Mouse (Mus musculus) thymus, adult 2 months (tissue): Measurements from ENCODE around the gene Draxin. TPM values are rescaled to one million over a fixed set of nuclear protein-coding genes. Genes with fewer than 3 reads are reported as not detected.
"Not testable (repeated sequence)": the region's sequence is repeated elsewhere in the genome, so short reads cannot be mapped to it uniquely, and the experiment has no call there.

Experiments used
- DNase-seq: peaks from one replicate; pipeline ENCODE4 v3.0.0; 2021
- H3K27ac ChIP-seq: fragments of 200-500 bp; 2 replicates; pipeline ENCODE4 v1.5.1; 2012; ENCODE audit warnings: low read length, control low read depth; ENCODE audit not compliant: control insufficient read depth, insufficient read depth
- H3K27me3 ChIP-seq: fragments of 200-500 bp; 2 replicates; pipeline ENCODE4 v1.6.1; 2012; ENCODE audit warnings: mild to moderate bottlenecking, low read length, moderate library complexity, mixed read lengths; ENCODE audit not compliant: control insufficient read depth, insufficient read depth
- H3K36me3 ChIP-seq: fragments of 200-500 bp; 2 replicates; pipeline ENCODE4 v1.6.1; 2012; ENCODE audit warnings: mild to moderate bottlenecking, low read length, moderate library complexity; ENCODE audit not compliant: control insufficient read depth, insufficient read depth
- H3K4me1 ChIP-seq: fragments of 200-500 bp; replicated peaks from 2 replicates; pipeline ENCODE4 v1.6.1; 2012; ENCODE audit warnings: low read length; ENCODE audit not compliant: control insufficient read depth, insufficient read depth
- H3K4me3 ChIP-seq: fragments of 200-500 bp; 2 replicates; pipeline ENCODE4 v1.5.1; 2012; ENCODE audit warnings: mild to moderate bottlenecking, low read length, control low read depth, moderate library complexity; ENCODE audit not compliant: control insufficient read depth, insufficient read depth
- CTCF ChIP-seq: fragments of 200-500 bp; IDR thresholded peaks from 2 replicates; pipeline ENCODE4 v1.5.1; 2012; ENCODE audit warnings: mild to moderate bottlenecking, control low read depth, low read length, moderate library complexity, borderline replicate concordance; ENCODE audit not compliant: control insufficient read depth, poor library complexity, insufficient read depth; ENCODE audit errors: extremely low read depth
- POLR2A ChIP-seq: fragments of 200-500 bp; IDR thresholded peaks from 2 replicates; pipeline ENCODE4 v1.6.1; 2012; ENCODE audit warnings: mild to moderate bottlenecking, low read length, control low read depth, moderate library complexity; ENCODE audit not compliant: control insufficient read depth, poor library complexity, insufficient read depth; ENCODE audit errors: extremely low read depth
- WGBS: fragments of 180-500 bp; shearing (Covaris S2); methylation state at CpG from one replicate; pipeline ENCODE4 v1.1.7; 2018; 5-methylcytosine and 5-hydroxymethylcytosine counted together
- polyA plus RNA-seq: library from polyadenylated mRNA; depleted of rRNA; stranded (reverse); fragments of >200 nt; gene quantifications from 2 replicates; pipeline ENCODE4 v1.2.3, GENCODE M21; 2012

Draxin gene
- polyA plus RNA-seq, 1 experiment = 0.26 TPM

DNA sequence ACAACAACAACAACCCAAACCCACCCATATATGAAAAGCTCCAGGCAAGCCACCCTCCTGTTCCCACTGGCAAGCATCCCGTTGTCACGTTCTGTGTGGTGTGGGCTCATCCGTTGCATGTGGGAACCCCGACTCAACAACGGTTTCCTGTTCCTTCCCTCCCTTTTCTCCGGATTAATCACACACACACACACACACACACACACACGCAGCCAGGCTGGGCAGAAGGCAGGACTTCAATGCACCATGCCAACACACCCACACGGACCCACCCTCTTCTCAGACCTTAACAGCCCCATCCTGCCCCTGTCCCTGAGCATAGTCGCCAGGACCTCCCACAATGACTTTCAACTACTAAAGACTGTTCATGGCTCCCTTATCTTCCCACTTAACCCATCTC lies 9.9 kb downstream of the Draxin start:
- Histone ChIP-seq H3K4me1 (peaks cover 4% of the 10 kb centered on the region), H3K27ac (no peak overlapping the region), H3K36me3 (no peaks in the 10 kb centered on the region), H3K27me3 (no peaks in the 10 kb centered on the region; the same call in 1 of the 2 replicates), H3K4me3 (no peak overlapping the region)
- DNase-seq = no peak
- TF ChIP-seq CTCF (no peak), POLR2A (no peak)
- WGBS = 47% methylated on average over 9 of the region's 9 CpGs

DNA sequence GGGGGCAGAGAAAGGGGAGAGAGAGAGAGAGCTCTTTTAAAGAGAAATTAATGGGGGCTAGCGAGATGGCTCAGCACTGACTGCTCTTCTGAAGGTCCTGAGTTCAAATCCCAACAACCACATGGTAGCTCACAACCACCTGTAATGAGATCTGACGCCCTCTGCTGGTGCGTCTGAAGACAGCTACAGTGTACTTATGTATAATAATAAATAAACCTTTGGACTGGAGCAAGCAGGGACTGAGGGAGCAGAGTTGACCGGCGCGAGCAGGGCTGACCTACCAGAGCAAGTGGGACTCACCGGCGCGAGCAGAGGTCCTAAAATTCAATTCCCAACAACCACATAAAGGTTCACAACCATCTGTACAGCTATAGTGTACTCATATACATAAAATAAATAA lies 10.9 kb downstream of the Draxin start:
- H3K4me1 ChIP-seq, DNase-seq, H3K27me3 ChIP-seq, H3K36me3 ChIP-seq, H3K27ac ChIP-seq, H3K4me3 ChIP-seq: not testable (repeated sequence)
- WGBS = 93% methylated on average over 9 of the region's 9 CpGs

DNA sequence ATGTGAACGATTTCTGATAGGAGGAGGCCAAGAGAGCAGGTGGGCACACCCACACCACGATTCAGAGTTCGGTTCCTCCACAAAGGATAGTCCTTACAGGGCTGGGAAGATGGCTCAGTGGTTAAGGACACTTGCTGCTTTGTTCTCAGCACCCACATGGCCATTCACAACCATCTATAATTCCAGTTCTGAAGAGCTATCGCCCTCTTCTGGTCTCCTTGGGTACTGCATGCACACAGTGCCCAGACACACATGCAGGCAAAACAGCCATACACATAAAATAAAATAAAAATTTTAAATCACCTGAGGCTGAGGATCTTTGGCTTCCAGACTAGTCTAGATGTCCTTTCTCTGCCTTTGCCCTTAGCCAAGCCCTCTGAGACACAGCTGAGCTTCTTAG lies 13.1 kb downstream of the Draxin start:
- WGBS = 79% methylated on average over 4 of the region's 4 CpGs
- TF ChIP-seq CTCF = no peak
- no peak for TF ChIP-seq POLR2A
- Histone ChIP-seq H3K27me3 (no peaks in the 10 kb centered on the region; the same call in 1 of the 2 replicates), H3K4me1 (peaks cover 10% of the 10 kb centered on the region), H3K27ac (no peak overlapping the region), H3K36me3 (no peaks in the 10 kb centered on the region), H3K4me3 (no peak overlapping the region)
- DNase-seq = no peak

DNA sequence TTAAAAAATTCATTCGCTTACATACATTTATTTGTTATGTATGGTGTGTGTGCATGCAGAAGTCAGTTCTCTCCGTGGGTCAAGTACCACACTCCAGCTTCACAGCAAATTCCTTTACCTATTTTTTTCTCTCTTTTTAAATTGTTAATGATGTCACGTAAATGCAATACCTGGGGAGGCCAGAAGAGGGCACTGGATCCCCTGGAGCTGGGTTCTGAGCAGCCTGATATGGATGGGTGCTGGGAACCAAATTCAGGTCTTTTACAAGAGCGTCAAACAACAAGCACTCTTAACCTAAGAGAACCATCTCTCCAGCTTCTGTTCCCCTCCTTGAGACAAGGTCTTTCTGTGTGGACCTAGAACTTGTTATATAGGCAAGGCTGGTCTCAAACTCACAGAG lies 13.8 kb downstream of the Draxin start:
- Histone ChIP-seq H3K4me1 (peaks cover 10% of the 10 kb centered on the region), H3K36me3 (no peaks in the 10 kb centered on the region), H3K27ac (no peak overlapping the region), H3K27me3 (no peaks in the 10 kb centered on the region), H3K4me3 (no peak overlapping the region)
- WGBS = 86% methylated on average over 4 of the region's 4 CpGs
- no peak for DNase-seq
- TF ChIP-seq POLR2A (no peak), CTCF (no peak)

DNA sequence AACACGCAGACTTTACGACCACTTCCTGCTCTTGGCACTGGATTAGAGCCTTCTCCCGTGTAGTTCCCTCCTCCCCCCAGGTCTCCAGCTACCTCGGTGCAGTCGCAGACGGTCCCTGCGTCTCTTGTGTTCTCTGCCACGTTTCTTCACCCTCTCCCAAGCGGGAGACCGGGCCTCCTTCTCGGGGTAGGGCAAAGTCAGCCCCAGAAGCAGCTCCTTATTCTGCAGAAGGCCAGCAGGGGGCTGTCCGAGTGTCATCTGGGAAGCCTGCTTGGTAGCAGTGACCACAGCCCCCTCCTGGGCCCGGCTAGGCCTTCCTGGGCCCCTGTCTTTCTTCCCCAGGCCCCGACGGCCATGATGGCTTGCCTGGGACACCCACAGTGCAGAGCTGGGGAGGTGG lies 15.0 kb downstream of the Draxin start:
- no peak for TF ChIP-seq POLR2A
- peak; percentile 49; the same call in 1 of the 2 replicates for TF ChIP-seq CTCF
- Histone ChIP-seq H3K27ac (no peak overlapping the region), H3K36me3 (no peaks in the 10 kb centered on the region), H3K27me3 (no peaks in the 10 kb centered on the region), H3K4me3 (no peak overlapping the region), H3K4me1 (peaks cover 10% of the 10 kb centered on the region)
- DNase-seq = peak; percentile 48
- 5% methylated on average over 15 of the region's 15 CpGs for WGBS

DNA sequence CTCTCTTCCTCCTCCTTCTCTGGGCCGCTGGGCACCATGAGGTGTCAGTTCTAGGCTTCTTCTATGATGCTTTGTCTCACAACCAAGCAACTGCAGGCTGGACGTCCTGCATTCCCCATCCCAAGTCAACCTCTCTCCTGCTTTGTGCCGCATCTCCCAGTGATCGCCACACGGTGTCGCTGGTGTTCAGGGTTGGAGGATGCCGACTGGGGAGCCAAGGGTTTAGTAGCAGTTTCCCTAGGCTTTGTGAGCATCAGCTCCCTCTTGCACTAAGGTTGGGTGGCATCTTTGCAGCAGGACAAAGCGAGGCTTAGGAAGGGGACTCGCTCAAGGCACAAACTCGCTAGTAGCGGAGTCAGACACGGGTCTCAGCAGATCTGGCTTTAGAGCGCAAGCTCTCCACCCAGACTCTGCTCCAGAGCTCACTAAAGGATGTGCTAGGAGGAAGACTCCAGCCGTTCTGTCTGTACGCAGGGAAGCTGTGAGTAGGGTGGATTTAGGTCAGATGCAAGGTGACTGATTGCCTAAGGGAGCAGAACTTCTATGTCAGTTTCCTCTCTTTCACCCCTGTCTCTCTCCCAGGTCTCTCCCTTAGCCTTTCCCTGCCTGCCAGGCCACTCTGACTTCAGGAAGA lies 15.6 kb downstream of the Draxin start:
- Histone ChIP-seq H3K27me3 (no peaks in the 10 kb centered on the region), H3K36me3 (no peaks in the 10 kb centered on the region), H3K4me1 (peaks cover 10% of the 10 kb centered on the region), H3K4me3 (no peak overlapping the region), H3K27ac (no peak overlapping the region)
- no peak for TF ChIP-seq POLR2A
- peak; percentile 97 for TF ChIP-seq CTCF
- peak; percentile 87 for DNase-seq
- WGBS = 9% methylated on average over 15 of the region's 15 CpGs

DNA sequence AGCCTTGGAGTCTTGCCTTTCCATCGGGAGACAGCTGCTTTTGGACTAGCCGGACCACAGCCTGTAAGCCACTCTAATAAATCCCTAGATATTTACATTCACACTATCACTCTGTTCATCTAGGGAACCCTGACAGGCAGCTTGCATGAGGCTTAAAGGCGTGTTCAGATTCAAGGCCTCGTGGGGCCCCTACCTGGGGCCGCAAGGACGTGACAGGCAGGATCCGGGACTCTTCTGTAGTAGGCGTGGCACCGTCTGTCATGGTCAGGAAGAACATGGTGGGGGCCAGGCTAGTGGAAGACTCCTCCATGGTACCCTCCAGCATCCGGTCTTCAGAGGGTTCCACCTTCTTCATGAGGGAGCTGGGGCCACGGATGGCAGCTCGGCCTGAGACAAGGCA lies 18.0 kb downstream of the Draxin start:
- Histone ChIP-seq H3K4me3 (no peak overlapping the region), H3K27me3 (no peaks in the 10 kb centered on the region), H3K36me3 (no peaks in the 10 kb centered on the region), H3K4me1 (peaks cover 5% of the 10 kb centered on the region), H3K27ac (no peak overlapping the region)
- TF ChIP-seq POLR2A (no peak), CTCF (no peak)
- WGBS = 89% methylated on average over 12 of the region's 12 CpGs
- no peak for DNase-seq
